Mouse (Mus musculus) ovary, postnatal 14 days (tissue): ENCODE results near the gene Gm5431.
A peak's percentile ranks its signal among the peaks of the same experiment; 100 is the strongest.
"Not testable (repeated sequence)": the region's sequence is repeated elsewhere in the genome, so short reads cannot be mapped to it uniquely, and the experiment has no call there.

ENCODE experiments used
- DNase-seq: peaks from one replicate; pipeline ENCODE4 v3.0.0; 2022; ENCODE audit warnings: low spot score

Gene Gm5431

DNA sequence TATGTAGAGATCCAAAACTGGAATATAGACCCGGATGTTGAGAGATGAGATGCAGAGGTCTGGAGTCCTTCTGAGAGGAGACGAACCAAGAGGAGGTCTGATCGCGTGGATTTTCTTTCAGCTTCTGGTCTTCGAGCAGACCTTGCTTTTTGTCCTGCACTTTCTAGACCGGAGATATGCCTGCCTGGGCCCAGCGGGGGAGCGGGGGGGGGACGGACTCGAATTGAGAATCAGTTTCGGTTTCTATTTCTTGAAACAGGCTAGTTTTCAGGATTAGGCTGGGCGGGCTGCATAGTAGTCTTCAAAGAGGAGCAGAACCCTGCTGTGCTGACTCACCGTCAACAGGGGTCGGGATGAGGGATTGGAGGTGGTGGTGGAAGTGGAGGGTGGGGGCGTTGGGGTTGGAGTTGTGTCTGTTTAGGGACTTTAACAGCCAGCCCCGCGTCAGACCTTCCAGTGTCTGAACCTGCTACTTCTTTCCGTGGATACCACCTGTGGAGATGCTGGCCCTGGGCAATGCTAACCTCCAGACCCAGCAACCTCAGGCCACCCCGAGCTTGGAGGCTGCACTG is 30.7 kb downstream of the Gm5431 start, which contains the start of gene Irgm1:
Gene Irgm1, minus strand, starts transcription at position 483 of the 572 bp plus-strand sequence.
- peak; percentile 51 for DNase-seq

DNA sequence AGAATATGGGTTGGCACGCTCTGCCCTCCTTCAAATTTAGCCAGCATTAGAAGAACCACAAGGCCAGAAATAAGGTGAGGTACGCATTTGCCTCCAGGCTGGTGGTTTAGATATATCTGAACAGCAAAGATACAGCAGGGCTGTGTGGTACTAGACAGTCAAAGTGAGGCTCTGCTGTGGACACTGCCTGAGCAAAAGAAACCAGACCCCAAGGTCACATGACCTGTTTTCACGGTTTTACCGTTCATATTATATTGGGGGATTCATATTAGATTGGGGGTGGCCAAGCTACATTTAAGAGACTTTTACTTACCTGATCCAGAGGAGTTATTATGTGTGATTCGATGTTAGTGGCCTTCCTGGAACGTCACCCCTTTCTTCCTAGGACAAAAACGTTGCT is 31.2 kb downstream of the Gm5431 start:
- DNase-seq: no peak

DNA sequence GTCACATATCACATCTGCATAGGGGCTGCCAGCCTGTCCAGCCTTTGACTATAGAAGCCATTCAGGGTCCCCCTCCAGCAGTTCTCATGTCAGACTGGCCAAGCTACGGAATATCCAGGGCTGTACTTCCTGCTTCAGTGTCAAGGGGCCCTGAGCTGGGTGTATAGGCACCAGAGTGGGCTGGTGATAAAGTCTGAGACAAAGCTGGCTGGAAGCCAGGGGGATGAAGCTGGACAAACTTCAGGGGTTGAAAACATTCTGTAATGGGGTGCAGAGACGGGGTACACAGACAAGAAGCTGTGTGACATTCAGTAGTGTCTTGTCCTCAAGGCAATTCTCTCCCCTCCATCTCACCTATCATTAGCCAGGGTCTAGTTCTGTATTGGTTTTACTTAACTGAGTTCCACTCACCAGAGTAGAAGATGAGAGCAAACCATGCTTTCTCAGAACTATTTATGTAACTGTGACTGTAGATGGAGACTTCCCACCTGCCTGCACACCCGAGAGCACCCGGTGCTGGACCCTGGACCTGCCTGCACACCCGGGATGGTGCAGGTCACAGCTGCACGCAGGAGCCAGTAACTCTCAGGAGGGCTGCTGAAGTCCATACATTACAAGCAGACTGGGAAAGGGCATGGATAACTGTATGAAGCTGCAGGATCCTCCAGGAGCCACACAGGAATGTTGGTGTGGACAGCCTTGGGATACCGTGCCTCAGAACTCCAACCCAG is 32.5 kb downstream of the Gm5431 start:
- no peak for DNase-seq

DNA sequence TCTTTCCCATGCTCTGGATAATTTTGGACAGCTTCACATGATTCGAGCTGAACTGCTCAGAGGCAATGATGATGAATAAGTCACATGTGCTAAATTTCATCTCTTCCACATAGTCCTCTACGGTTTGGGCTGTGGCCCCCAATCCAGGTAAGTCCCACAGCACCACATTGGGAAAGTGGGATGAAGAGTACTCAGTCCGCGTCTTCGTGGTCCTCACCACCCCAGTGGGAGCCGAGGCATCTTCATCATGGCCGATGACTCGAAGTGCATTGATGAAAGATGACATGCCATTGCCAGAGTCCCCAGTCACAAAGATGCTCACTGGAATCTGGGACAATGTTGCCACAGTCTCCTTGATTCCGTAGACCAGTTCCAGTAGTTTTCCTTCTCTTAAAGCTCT is 35.5 kb downstream of the Gm5431 start:
- DNase-seq: no peak

DNA sequence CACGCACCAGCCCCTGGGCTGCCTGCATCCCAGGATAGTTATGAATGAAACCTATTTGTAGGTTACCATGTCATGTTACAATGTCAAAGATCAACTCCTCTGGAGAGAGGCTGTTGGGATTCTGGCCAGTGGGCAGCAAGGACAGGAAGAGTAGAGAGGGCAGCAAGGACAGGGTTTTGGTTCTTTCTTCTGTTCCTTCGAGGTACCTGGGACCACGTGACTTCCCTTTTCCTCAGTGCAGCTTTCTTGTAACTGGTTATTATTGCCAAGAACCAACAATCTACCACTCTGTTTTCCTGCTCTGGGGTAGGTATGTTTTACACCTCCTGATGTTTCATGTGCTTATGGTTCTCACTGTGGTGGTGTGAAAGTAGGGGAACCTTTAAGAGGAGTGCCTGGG is 38.2 kb downstream of the Gm5431 start:
- DNase-seq: no peak

DNA sequence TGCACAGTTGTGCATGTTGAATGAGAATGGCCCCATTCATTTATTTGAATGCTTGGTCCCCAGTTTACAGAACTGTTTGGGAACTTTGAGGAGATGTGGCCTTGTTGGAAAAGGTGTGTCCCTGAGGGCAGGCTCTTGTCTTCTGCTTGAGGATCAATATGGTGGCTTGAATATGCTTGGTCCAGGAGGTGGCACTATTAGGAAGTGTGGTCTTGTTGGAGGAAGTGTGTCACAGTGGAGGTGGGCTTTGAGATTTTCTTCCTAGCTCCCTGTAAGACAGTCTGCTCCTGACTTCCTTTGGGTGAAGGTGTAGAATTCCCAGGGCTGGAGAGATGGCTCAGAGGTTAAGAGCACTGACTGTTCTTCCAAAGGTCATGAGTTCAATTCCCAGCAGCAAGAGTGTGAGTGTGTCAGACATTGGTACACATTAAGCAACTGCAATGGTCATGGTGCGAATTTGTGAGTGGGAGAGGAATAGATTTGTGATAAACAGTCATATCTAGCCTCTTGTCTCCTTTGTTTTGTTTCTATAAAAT is 39.2 kb downstream of the Gm5431 start:
- no peak for DNase-seq

DNA sequence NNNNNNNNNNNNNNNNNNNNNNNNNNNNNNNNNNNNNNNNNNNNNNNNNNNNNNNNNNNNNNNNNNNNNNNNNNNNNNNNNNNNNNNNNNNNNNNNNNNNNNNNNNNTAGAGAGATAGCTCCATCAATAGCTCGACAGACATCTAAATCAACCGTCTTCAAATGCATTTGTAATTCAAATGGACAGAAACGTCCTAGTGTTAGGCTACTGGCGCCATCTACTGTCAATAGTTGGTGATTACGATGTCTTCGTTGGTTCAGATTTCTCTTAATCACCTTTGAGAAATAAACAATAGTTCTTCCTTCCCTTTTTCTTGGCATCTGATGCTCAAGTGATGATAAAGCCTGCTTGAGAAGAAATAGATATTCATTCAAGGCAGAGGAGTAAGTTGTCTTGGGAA is 43.0 kb downstream of the Gm5431 start:
- DNase-seq: no peak

DNA sequence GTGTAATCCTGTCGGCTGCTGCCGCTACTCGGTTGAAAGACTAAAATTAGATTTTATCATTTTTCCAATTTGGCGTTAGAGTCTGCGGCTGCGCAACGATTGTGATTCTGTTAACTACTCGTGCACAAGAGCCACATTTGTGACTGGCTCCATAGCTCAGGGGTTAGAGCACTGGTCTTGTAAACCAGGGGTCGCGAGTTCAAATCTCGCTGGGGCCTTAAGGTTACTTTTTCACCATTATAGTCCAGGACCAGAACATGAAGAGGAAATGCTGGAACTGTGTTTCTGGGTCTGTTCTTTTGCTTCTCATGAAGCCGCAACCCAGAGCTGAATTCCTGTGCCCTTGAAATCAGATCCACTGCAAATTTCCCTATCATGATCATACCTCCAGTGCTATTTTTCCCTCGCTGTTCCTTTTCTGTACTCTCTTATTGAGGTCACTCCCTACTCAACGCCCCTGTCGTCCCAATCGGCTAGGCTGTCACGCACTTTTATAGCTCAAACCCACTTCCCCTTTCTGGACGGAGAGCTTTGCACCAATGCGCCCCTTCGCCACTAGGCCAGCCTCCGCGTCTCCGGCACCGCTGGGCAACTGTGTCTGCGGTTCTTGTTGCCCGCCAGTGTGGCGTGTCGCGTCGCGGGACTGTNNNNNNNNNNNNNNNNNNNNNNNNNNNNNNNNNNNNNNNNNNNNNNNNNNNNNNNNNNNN is 48.4 kb downstream of the Gm5431 start:
- peak; percentile 88 for DNase-seq

DNA sequence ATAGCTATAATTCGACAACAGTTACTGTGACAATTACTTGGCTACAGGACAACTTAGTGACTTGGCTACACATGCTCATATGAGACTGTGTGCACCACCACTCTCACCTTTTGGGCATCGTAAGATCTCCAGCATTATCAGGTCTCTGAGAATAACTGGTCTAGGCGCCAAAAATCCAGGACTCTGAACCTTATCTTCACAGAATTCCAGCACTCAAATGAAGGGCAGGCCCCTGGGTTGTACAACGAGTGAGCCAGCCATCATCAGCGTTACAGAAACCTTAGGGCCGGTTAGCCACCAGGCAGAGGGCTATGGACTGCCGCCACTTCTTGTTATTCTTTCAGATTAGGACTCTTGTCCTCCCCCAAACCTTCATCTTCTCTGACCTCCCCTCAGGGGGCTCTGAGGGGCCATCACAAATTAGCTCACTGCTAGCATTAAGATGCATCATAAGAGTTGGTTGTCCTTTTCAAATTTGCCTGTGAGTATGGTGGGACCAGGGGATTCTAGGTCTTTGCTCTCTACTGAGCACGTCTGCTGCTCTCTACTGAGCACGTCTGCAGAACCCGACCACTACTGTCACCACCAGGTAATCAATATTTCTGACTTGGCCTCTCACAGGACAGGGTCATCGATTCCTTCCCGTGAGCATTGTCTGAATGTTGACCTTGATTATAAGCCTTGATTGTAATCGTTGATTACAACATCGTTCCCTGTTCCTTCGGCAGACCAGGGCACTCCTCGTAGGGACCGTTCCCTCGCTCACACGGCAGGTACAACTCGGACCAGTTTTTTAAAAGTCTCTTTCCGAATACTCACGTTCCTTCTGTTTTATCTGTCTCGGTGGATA is 49.2 kb downstream of the Gm5431 start:
- no peak for DNase-seq

DNA sequence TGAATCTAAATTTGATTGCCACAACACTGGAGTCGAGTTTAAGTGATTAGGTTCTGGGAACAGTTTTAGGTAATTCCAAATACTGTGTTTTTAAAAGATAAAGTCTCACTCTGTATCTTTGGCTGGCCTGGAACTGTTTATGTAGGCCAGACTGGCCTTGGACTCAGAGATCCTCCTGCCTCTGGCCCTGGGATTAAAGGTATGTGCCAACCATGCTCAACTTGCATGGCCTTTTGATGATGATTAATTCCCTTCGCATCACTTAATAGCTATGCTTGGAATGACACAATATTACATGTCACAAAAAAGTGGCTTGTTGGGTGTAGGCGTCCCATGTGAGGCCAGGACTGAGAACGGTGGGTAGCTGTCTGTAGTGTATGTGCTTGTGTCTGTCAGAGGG is 49.8 kb downstream of the Gm5431 start:
- no peak for DNase-seq

DNA sequence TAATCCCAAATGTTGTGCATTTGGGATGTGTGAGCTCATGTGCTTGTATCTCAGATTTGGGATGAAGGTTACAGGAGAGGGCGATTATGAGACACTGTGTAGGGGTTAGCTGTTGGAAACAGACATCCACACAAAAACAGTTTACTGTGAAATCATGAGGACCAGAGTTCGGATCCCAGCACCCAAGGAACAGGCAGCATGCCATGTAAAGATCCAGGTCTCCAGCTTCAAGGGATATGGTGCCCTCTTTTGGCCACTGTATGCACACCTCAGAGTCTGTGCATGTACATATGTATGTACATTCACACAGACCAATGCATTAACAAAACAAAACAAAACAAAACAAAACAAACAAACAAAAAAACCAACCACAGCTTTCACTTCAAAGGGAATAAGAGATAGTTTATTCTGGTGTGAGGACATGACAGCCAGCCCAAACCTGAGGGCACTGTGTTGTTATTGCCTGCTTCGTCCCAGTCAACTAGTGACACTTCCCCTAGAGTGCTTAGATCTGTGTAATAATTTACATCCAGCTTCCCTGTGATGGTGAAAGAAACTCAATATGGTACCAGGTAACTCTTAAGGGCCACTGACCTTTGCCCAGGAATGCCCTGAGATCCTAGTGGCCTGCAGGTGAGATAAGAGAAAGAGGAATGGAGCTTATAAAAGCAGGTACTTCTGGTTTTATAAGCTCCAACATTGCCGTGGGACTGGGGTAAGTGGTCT is 50.6 kb downstream of the Gm5431 start:
- no peak for DNase-seq

DNA sequence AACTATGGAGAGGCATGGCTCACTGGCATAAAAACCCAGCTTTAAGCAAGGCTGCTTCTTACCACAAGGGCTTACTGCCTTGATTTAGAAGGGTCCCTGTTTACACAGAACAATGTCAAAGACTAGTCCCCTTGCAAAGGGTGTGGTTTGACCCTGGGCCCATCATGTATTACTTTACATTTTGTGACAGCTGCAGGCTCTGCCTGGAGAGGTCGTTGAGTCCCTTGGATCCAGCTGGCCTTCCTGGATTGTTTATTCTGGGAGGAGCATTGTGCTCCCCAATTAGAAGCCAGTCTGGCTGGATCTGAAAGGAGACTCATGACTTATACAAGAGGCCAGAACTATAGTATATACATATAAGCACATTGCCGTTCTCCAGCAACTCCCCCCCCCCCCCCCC is 51.8 kb downstream of the Gm5431 start:
- DNase-seq: no peak

DNA sequence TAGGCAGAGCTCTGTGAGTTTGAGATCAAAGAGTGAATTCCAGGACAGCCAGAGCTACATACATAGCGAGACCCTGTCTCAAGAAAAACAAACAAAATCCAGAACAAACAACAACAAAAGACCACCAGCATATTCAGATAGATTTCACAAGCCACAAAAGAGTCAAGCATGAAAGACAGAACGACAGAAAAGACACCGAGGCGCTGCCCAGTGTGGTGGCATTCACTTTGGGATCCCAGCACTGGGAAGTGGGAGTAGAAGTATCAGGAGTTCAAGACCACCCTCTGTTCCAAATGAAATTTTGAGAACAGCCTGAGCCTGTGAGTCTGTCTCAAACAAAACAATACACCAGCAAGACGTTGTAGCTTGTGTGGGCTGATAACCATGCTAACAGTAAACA is 55.1 kb downstream of the Gm5431 start:
- DNase-seq: no peak

DNA sequence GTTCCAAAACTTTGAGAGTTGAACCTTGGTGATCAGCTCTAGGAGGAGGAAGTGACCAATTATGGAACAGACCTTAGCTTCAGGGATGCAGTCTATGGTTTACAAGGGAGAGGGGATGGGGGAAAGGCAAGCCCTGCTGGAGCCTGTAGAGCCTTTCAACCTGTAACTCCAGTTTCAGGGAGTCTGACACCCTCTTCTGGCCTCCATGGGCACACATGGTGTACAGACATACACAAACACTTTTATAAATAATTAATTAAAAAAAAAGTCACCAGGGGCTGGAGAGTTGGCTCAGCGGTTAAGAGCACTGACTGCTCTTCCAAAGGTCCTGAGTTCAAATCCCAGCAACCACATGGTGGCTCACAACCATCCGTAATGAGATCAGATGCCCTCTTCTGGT is 55.7 kb downstream of the Gm5431 start:
- DNase-seq: not testable (repeated sequence)

DNA sequence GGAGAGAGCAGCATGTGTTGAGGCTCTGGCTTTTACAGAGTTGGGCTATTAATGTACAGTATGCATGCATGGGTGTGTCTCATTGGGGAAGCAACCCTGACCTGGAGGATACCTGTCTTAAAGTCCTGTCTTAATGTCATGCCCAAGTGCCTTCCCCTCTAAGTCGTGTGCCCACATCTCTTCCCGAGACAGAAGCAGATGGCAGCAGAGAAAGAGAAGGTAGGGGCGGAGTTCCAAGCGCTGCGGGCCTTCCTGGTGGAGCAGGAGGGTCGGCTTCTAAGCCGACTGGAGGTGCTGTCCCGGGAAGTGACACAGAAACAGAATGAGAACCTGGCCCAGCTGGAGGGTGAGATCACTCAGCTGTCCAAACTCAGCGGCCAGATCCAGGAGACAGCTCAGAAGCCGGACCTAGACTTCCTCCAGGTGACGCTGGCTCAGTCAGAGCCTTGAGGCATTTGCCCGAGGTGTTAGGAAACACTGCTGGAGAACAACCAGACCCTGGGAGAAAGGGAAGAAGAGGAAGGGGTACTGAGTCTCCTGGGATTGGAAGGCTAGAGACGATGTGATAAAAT is 56.7 kb downstream of the Gm5431 start:
- DNase-seq: no peak

DNA sequence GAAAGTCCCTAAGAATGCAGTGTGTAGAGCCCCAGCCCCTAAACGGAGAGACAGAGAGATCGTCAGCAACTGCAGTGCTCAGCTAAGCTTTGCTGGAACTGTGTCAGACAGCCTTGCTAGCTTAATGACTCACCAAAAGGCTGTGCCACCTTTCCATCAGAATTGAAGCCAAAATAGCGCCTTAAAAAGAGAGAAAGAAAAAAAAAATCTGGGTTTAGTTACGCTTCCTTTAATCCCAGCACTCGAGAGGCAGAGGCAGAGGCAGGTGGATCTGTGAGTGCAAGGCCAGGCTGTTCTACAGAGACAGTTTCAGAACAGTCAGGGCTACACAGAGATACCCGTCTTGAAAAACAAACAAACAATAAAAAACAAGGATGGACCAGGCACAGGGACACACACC is 57.7 kb downstream of the Gm5431 start:
- no peak for DNase-seq

DNA sequence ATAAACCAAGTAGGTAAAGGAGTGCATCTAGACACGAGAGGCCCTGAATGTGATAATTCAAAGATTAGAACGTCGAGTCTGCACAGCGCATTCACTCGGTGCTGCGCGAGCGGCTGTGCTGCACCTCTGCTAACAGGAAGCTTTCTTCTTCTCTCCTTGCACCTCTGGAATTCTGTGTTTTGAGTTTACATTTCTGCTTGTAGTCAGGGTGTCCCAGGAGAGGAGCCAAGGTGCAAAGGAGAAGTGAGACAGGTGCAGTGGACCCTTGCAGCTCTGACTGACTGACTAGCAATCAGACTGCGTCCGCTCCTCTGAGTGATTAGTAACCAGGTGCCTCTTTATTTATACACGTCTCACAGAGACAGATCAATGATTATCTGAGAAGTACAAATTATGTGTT is 58.8 kb downstream of the Gm5431 start:
- DNase-seq: no peak

DNA sequence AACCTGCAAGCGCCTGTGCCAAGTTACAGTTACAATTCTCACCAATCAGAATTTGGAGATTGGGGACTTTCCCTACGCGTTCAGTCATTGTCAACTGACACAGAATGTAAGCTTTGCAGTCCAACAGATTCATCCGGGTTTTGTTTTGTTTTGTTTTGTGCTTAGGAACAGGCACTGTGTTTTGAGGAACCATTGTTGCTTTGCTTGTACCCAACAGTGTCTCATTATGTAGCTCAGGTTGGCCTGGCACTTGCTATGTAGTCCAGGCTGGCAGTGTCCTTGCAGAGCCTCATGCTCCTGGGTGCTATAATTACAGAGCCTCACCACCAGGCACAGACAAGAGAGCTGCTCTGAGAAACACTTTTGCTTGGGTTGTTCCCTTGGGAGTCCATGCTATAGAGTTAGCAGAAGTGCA is 59.6 kb downstream of the Gm5431 start:
- DNase-seq: no peak

DNA sequence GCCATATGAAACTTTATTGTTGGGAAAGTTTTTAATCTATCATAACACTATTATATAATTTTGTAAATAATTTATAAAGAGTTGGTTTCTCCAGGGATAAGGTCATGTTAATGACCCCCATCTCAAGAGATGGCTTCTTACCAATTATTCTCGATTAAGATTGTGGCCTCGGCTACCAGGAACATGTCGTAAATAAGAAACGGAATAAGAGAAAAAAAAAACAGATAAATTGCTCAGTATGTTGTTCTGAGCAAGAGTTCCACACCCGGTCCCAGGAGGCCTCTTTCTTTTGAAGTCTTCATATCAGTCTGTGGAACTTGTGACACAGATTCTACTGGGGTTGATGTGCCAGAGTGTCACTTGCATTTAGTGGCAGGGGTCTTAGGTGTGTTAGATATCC is 60.8 kb downstream of the Gm5431 start:
- no peak for DNase-seq

DNA sequence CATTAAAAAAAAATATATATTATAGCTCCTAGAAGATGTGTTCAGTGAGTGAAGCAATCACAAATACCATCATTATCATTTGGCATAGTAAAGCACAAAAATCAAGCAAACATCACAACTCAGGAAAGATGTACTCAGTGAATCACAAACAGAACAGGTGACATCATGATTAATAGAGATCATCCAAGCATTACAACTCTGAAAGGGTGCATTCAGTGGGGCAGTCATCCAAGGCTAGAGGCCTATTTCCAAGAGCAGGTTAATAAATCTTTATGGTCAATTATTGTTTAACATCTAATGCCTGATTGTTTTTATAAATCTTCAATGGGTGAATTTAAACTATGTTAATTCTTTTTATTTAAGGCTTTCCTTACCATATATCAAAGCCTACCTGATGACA is 61.2 kb downstream of the Gm5431 start:
- DNase-seq: no peak
